Mouse (Mus musculus) myocyte (in vitro differentiated cells): ENCODE measurements at regions not wholly inside any gene's neighbourhood (a gene's known extent, or its start where the extent isn't known, plus 50 kb on each side); places are given as distances from the start of the nearest gene placed in this dataset.

ENCODE experiments used
- CEBPB ChIP-seq: IDR thresholded peaks from 2 replicates; pipeline ENCODE4 v1.6.1; 2011; ENCODE audit warnings: mild to moderate bottlenecking, moderate library complexity; ENCODE audit not compliant: poor library complexity, insufficient read depth, severe bottlenecking
- E2F4 ChIP-seq: IDR thresholded peaks from one replicate; pipeline ENCODE4 v1.6.1; 2011; ENCODE audit warnings: mild to moderate bottlenecking, control low read depth, moderate library complexity; ENCODE audit not compliant: insufficient read depth
- MAX ChIP-seq: IDR thresholded peaks from one replicate; pipeline ENCODE4 v1.6.1; 2011; ENCODE audit warnings: low read depth, mild to moderate bottlenecking, control low read depth
- MYOD1 ChIP-seq, 3 experiments: IDR thresholded peaks; one replicate each; pipeline ENCODE4 v1.6.1; 2011; ENCODE audit warnings: control low read depth in 2 of 3, low read depth in 2 of 3, mild to moderate bottlenecking in 2 of 3, moderate library complexity in 1 of 3; ENCODE audit not compliant: insufficient read length in 2 of 3, control insufficient read depth in 1 of 3
- POLR2A ChIP-seq: IDR thresholded peaks from one replicate; pipeline ENCODE4 v1.6.1; 2011; ENCODE audit warnings: low read depth, mild to moderate bottlenecking, control low read depth, moderate library complexity; ENCODE audit not compliant: insufficient read length
- POLR2AphosphoS2 ChIP-seq: IDR thresholded peaks from one replicate; pipeline ENCODE4 v1.6.1; 2011; ENCODE audit warnings: low read depth, control low read depth; ENCODE audit not compliant: insufficient read length
- TCF12 ChIP-seq: IDR thresholded peaks from one replicate; pipeline ENCODE4 v1.6.1; 2011; ENCODE audit warnings: mild to moderate bottlenecking, control low read depth; ENCODE audit not compliant: poor library complexity, insufficient read depth, severe bottlenecking
- USF1 ChIP-seq: IDR thresholded peaks from one replicate; pipeline ENCODE4 v1.6.1; 2011; ENCODE audit warnings: low read depth, mild to moderate bottlenecking, control low read depth, moderate library complexity

GRCm38 (mm10) chr13:52378236-52378635 lies 152.8 kb downstream of the Diras2 start:
- TF ChIP-seq POLR2A (no peak), POLR2AphosphoS2 (no peak), USF1 (no peak), MAX (no peak), E2F4 (no peak), MYOD1 (IDR thresholded peaks at IDR 0.05; ENCODE audit: control insufficient read depth in 1 of 3, insufficient read length in 2 of 3, low read depth in 2 of 3) (no peak), TCF12 (no peak), CEBPB (no peak)
